Mouse (Mus musculus): ENCODE results near the gene Fryl. TPM values are rescaled to one million over a fixed set of nuclear protein-coding genes. Genes with fewer than 3 reads are reported as not detected.

The Fryl gene
- polyA plus RNA-seq, 1 experiment = 15.3 TPM

GRCm38 (mm10) chr5:73103657-73104056 lies 152.8 kb downstream of the Fryl start:
- Histone ChIP-seq H3K27me3 (ENCODE audit: control insufficient read depth, insufficient read depth, insufficient read length) (no peaks in the 10 kb centered on the region), H3ac (ENCODE audit: control insufficient read depth, insufficient read length) (no peak overlapping the region), H3K4me2 (ENCODE audit: low read depth) (no peak overlapping the region), H3K79me2 (ENCODE audit: control insufficient read depth, insufficient read depth) (no peaks in the 10 kb centered on the region), H3K4me3 (no peak overlapping the region), H3K36me3 (ENCODE audit: control insufficient read depth, insufficient read depth) (peaks cover 15% of the 10 kb centered on the region)
- TF ChIP-seq MYOG (IDR thresholded peaks at IDR 0.05; ENCODE audit: control insufficient read depth in 1 of 3, insufficient read depth in 1 of 3, insufficient read length in 2 of 3, low read depth in 2 of 3) (peak in 2 of 3 experiments; percentile 39 to 84), MYOD1 (IDR thresholded peaks at IDR 0.05; ENCODE audit: control insufficient read depth in 1 of 3, insufficient read length in 2 of 3, low read depth in 2 of 3) (peak in 2 of 3 experiments; percentile 27 to 80), E2F4 (IDR thresholded peaks at IDR 0.05; ENCODE audit: insufficient read depth) (no peak)

GRCm38 (mm10) chr5:73102342-73102989 lies 154.0 kb downstream of the Fryl start:
- H3K4me3 ChIP-seq = no peak overlapping the region
- TF ChIP-seq POLR2A (IDR thresholded peaks at IDR 0.05; ENCODE audit: insufficient read length, low read depth) (no peak), CEBPB (IDR thresholded peaks at IDR 0.05; ENCODE audit: insufficient read depth, poor library complexity, severe bottlenecking) (no peak), TCF12 (IDR thresholded peaks at IDR 0.05; ENCODE audit: insufficient read depth, poor library complexity, severe bottlenecking) (no peak), USF1 (IDR thresholded peaks at IDR 0.05; ENCODE audit: low read depth) (no peak), TCF3 (IDR thresholded peaks at IDR 0.05; ENCODE audit: insufficient read length, low read depth) (no peak), MYOD1 (IDR thresholded peaks at IDR 0.05; ENCODE audit: control insufficient read depth in 1 of 3, insufficient read length in 2 of 3, low read depth in 2 of 3) (peak in 1 of 3 experiments; percentile 45), E2F4 (IDR thresholded peaks at IDR 0.05; ENCODE audit: insufficient read depth) (no peak), POLR2AphosphoS2 (IDR thresholded peaks at IDR 0.05; ENCODE audit: insufficient read length, low read depth) (no peak), MAX (IDR thresholded peaks at IDR 0.05; ENCODE audit: low read depth) (no peak), MYOG (IDR thresholded peaks at IDR 0.05; ENCODE audit: control insufficient read depth in 1 of 3, insufficient read depth in 1 of 3, insufficient read length in 2 of 3, low read depth in 2 of 3) (peak in 2 of 3 experiments; percentile 11 to 30)
- H3K79me2 ChIP-seq (ENCODE audit: control insufficient read depth, insufficient read depth) = no peaks in the 10 kb centered on the region
- H3K27me3 ChIP-seq (ENCODE audit: control insufficient read depth, insufficient read depth, insufficient read length) = no peaks in the 10 kb centered on the region
- peak overlapping the region; percentile 3 for H3K4me2 ChIP-seq (ENCODE audit: low read depth)
- peaks cover 24% of the 10 kb centered on the region for H3K36me3 ChIP-seq (ENCODE audit: control insufficient read depth, insufficient read depth)
- H3ac ChIP-seq (ENCODE audit: control insufficient read depth, insufficient read length) = no peak overlapping the region

- H3K36me3 ChIP-seq (ENCODE audit: control insufficient read depth, insufficient read depth) = peaks cover 29% of the 10 kb centered on the region
Measured at GRCm38 (mm10) chr5:73092236-73092635, 164.2 kb downstream of the Fryl start.

GRCm38 (mm10) chr5:73089158-73089557 lies 167.3 kb downstream of the Fryl start:
- TF ChIP-seq USF1 (IDR thresholded peaks at IDR 0.05; ENCODE audit: low read depth) (no peak), MYOG (IDR thresholded peaks at IDR 0.05; ENCODE audit: control insufficient read depth in 1 of 3, insufficient read depth in 1 of 3, insufficient read length in 2 of 3, low read depth in 2 of 3) (no peak), TCF3 (IDR thresholded peaks at IDR 0.05; ENCODE audit: insufficient read length, low read depth) (no peak), MAX (IDR thresholded peaks at IDR 0.05; ENCODE audit: low read depth) (no peak), MYOD1 (IDR thresholded peaks at IDR 0.05; ENCODE audit: control insufficient read depth in 1 of 3, insufficient read length in 2 of 3, low read depth in 2 of 3) (no peak), REST (IDR thresholded peaks at IDR 0.05; ENCODE audit: insufficient read depth, insufficient read length) (no peak), POLR2A (IDR thresholded peaks at IDR 0.05; ENCODE audit: insufficient read length, low read depth) (no peak), SRF (IDR thresholded peaks at IDR 0.05; ENCODE audit: control insufficient read depth, insufficient read length, low read depth) (no peak), TCF12 (IDR thresholded peaks at IDR 0.05; ENCODE audit: insufficient read depth, poor library complexity, severe bottlenecking) (no peak), E2F4 (IDR thresholded peaks at IDR 0.05; ENCODE audit: insufficient read depth) (no peak), POLR2AphosphoS2 (IDR thresholded peaks at IDR 0.05; ENCODE audit: insufficient read length, low read depth) (no peak), CEBPB (IDR thresholded peaks at IDR 0.05; ENCODE audit: insufficient read depth, poor library complexity, severe bottlenecking) (no peak)
- Histone ChIP-seq H3K4me3 (no peak overlapping the region), H3K4me2 (ENCODE audit: low read depth) (no peak overlapping the region), H3K79me2 (ENCODE audit: control insufficient read depth, insufficient read depth) (no peaks in the 10 kb centered on the region), H3ac (ENCODE audit: control insufficient read depth, insufficient read length) (no peak overlapping the region), H3K27me3 (ENCODE audit: control insufficient read depth, insufficient read depth, insufficient read length) (no peaks in the 10 kb centered on the region), H3K36me3 (ENCODE audit: control insufficient read depth, insufficient read depth) (peaks cover 24% of the 10 kb centered on the region)

More at GRCm38 (mm10) chr5:73092236-73092635, 164.2 kb downstream of the Fryl start:
- TF ChIP-seq TCF12 (IDR thresholded peaks at IDR 0.05; ENCODE audit: insufficient read depth, poor library complexity, severe bottlenecking) (no peak), POLR2A (IDR thresholded peaks at IDR 0.05; ENCODE audit: insufficient read length, low read depth) (no peak), TCF3 (IDR thresholded peaks at IDR 0.05; ENCODE audit: insufficient read length, low read depth) (no peak), USF1 (IDR thresholded peaks at IDR 0.05; ENCODE audit: low read depth) (no peak), MYOG (IDR thresholded peaks at IDR 0.05; ENCODE audit: control insufficient read depth in 1 of 3, insufficient read depth in 1 of 3, insufficient read length in 2 of 3, low read depth in 2 of 3) (no peak), CEBPB (IDR thresholded peaks at IDR 0.05; ENCODE audit: insufficient read depth, poor library complexity, severe bottlenecking) (no peak), MAX (IDR thresholded peaks at IDR 0.05; ENCODE audit: low read depth) (no peak), SRF (IDR thresholded peaks at IDR 0.05; ENCODE audit: control insufficient read depth, insufficient read length, low read depth) (no peak), E2F4 (IDR thresholded peaks at IDR 0.05; ENCODE audit: insufficient read depth) (no peak), POLR2AphosphoS2 (IDR thresholded peaks at IDR 0.05; ENCODE audit: insufficient read length, low read depth) (no peak), MYOD1 (IDR thresholded peaks at IDR 0.05; ENCODE audit: control insufficient read depth in 1 of 3, insufficient read length in 2 of 3, low read depth in 2 of 3) (no peak)
- Histone ChIP-seq H3ac (ENCODE audit: control insufficient read depth, insufficient read length) (no peak overlapping the region), H3K79me2 (ENCODE audit: control insufficient read depth, insufficient read depth) (no peaks in the 10 kb centered on the region), H3K4me3 (no peak overlapping the region), H3K27me3 (ENCODE audit: control insufficient read depth, insufficient read depth, insufficient read length) (no peaks in the 10 kb centered on the region), H3K4me2 (ENCODE audit: low read depth) (no peak overlapping the region)

Data from myocyte (in vitro differentiated cells).